Mouse (Mus musculus): ENCODE data around the gene Tmem189.
A peak's percentile ranks its signal among the peaks of the same experiment; 100 is the strongest.

The Tmem189 gene

DNA sequence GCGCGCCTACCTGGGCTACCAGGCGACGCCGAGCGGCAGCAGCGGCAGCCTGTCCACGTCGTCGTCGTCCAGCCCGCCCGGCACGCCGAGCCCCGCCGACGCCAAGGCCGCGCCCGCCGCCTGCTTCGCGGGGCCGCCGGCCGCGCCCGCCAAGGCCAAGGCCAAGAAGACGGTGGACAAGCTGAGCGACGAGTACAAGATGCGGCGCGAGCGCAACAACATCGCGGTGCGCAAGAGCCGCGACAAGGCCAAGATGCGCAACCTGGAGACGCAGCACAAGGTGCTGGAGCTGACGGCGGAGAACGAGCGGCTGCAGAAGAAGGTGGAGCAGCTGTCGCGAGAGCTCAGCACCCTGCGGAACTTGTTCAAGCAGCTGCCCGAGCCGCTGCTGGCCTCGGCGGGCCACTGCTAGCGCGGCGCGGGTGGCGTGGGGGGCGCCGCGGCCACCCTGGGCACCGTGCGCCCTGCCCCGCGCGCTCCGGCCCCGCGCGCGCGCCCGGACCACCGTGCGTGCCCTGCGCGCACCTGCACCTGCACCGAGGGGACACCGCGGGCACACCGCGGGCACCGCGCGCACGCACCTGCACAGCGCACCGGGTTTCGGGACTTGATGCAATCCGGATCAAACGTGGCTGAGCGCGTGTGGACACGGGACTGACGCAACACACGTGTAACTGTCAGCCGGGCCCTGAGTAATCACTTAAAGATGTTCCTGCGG is at the start of gene Tmem189:
Tmem189 (minus strand) TSS at position 322 of the 718 bp plus-strand sequence.
- DNase-seq = peak; percentile 71 to 82

DNA sequence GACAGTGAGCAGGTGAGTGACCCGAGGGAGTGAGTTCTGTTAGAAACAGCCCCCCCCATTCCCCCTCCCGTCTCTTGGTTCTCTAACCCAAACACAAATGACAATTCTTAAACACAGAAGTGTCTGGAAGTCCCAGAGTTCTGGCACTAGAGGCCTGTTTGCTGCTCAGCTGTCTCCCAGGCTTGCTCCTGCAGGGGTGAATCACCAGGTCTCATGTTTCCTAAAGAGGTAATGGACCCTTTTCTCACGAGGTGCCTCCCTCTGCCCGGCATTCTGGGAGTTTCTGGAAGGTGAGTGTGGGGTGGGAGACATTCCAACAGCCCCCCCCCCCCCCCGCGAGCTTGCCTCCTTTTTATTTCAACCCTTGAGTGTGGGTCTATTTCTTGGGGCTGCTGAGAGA is 49.4 kb upstream of the Tmem189 start:
- DNase-seq = no peak

DNA sequence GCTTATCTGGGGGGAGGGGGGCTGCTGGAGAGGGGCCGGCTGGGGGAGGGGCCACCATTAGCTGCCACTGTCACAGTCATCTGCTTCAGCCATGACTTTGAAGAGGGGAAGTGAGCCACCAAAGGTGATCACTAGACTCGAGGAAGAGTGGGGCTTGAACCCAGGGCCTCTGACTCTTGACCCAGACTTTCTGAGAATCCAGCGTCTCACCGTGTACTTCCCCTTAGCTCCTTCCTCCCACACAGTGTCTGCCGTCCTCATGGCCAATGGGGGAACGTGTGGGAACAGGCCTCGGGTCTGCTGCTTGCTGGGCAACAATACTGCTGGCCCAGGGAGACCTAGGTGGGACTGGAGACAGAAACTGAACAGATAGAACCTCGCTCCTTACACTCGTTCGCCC is 45.2 kb upstream of the Tmem189 start:
- DNase-seq = peak in 1 of 2 experiments; percentile 41

DNA sequence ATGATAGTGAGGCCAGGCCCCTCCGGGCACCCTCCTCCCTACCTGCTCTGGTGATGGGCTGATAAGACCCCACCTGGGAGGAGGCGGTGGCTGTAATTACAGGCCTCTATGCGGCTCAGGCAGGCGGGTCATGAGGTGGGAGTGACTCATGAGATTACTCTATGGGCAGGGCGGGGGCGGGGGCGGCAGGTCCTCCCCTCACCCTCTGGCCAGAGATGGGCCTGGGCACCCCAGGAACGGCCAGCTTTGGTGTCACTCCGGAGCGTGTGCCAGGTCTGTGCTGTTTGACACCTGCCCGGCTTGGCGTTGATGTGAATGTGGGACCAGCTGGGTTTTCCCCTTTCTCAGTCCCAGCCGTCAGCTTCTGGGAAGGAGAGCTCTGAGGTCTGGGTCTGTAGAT is 41.5 kb upstream of the Tmem189 start:
- no peak for DNase-seq

DNA sequence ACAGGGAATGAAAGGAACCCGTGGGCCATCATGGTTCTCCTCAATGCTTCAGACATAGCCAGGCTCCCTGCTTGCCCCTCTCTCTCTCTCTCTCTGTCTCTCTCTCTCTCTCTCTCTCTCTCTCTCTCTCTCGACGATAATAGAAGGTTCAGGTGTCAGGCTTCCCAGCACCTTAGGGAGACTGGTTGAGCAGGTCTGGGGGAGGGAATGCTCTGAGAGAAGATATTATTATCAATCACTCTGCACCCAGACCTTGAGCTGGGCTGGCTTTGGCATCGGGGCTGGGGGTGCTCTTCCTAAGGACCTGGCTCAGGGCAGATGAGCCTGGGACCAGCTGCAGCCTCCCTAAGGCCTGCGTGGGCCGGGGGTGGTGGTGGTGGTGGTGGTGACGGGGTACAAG is 40.4 kb upstream of the Tmem189 start:
- no peak for DNase-seq

DNA sequence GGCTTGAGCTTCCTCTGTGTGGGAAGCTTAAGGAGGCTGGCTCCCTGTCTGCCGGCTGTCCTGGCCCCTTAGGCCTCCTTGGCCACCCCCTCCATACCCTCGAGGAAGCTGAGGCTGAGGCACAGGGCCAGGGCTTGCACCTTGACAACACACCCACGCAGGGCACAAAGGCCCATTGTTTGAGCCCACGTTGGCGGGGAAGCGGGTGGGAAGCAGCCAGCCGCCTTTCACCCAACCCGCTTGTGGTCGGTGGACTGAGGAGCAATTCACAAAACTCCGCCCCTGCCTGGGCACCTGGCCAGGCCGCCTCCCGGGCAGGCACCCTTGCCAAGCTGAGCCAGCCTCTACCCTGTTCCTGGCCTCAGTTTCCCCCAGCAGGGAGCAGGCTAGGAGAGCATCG is 37.5 kb upstream of the Tmem189 start:
- DNase-seq = peak; percentile 76 to 79

DNA sequence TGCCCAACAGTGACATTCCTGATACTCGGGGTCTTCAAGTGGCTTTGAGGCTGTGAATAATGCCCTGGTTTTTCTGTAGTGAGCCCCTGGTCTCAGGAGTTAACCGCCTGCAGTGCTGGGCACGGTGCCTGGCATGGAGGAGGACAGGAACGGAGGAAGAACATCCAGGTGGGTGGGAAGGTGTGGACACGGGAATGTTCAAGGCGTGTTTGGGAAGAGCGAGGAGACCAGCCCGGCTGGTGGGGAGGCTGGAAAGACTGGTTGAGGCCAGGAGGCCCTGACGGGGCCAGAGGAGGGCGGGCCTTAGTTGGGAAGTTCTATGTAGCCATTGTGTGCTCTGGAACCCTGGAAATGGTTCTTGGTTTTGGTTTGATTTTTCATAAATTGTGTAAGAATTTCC is 36.3 kb upstream of the Tmem189 start:
- no peak for DNase-seq

DNA sequence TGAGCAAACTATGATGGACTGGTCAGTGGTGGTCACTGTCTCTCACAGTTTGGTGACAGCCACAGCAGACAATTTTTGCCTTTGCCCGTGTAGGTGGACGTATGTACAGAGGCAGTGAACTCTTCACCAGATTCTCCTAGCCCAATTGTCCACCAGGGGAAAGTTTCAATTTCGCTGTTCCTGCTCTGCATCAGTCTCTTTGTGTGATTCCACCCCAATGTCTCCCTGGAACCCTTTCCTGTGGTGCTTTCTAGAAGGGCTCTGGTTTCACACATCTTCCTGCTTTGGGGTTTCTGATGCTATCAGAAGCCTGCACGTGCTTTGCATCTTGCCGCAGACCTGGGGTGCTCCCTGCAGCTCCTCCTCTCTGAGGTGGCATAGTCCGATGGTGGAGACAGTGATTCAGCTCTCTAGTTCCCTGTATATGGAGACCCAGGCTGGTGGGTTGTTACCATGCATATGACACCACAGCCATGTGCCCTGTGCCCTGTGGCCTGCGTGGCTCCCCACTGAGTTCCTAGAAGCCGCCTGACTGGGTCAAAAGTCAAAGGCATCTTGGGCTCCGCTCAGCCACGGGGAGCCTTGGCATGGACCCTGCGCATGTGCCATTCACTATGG is 34.1 kb upstream of the Tmem189 start:
- DNase-seq = peak; percentile 47 to 60

DNA sequence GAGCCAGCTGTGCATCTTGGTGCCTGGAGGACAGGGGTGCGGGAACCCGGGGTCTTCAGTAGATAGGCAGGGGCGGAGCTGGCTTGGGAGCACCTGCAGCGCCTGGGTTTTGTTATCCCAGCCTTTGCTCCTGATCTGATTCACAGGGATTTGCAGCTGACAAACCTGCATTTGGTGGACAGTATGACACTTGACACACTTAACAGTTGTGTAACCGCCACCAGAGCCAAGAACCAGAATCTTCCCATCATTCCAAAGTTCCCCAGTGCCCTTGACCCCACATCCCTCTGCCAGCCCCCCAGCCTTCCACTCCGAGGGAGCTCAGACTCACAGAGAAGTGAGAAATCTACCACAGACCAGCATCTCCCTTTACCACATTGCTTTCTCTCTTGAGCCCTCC is 32.9 kb upstream of the Tmem189 start:
- DNase-seq = no peak

DNA sequence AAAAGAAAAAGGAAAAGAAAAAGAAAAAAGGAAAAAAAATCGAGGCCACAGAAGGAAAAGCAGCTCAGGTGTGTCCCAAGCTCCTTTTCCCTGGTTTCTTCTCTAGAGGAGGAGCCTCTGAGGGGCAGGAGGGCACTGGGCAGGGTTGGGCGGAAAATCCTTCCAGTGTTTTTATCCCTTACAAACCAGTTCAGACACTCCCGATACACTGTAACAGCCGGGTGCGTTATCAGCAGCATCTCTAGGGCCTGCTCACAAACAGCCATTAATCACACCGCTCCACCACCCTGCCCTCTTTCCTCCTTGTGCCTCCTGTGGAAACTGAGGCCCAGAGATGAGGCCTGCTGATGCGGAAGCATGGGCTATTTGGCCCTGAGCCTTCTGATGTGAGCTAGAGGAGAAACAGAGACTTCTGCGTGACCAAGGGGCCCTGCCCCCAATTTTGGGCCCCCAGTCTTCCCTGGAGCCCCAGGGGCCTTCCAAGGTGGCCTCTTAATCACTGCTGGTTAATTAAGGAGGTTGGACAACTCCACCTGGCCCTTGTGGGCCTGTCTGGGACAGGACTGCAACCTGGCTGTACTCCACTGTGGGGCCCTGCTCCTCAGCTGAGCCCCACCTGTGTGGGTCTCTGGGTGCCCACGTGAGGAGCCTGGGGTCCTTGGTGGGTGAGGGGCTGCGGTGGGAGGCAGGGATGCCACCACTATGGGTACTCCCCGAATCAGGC is 31.7 kb upstream of the Tmem189 start:
- no peak for DNase-seq

DNA sequence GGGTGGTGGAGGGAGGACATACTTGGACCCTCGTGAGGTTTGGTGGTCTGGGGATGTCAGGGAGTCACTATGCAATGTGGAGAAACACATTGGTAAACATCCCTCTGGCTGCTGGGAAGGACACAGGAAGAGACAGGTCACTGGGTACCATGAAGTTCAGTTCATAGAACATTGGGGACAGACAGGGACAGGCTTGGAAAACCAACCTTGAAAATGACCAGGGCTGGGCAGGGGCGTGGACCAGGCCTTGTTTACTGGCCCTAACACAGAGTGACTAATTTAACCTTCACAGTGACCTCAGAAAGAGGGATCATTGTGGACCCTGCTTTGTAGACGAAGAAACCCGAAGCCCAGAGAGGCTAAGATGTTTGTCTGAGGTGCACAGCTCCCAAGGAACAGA is 29.9 kb upstream of the Tmem189 start:
- DNase-seq = no peak

DNA sequence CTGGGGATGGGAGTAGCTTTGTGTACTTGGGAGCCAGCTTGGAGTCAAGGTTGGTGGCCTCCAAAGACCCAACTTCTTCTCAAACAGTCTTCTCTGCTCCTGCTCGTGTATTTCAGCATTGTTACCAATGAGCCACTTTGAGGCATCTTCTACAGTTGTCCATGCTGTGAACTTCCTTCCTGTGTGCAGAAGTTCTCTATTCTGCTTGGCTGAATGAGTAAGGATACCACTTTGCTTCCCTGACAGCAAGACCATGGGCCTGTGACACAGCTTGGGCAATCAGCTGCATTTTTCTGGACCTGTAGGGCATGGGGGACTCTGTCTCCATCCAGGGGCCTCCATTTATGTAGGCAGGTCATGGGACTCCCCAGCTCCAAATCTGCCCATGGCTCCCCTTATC is 27.6 kb upstream of the Tmem189 start:
- DNase-seq = no peak

DNA sequence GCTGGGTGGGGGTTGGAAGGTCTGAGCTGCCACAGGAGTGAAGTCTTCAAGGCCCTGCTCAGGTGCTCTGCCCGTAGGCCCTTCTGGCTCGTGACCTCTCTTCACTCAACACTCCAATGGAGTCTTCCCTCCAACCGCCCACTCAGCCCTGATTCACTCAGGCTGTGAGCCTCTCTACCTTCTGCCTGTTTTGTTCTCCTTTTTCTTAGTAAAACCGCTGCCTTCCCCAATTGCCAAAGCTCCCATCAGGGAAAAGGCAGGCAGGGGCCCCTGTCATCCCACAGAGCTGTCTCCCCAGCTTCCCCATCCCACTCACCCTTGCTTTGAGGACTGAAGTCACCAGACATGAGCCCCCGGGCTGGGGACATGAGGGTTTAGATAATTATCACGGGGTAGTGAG is 25.4 kb upstream of the Tmem189 start:
- DNase-seq = peak; percentile 52 to 58

DNA sequence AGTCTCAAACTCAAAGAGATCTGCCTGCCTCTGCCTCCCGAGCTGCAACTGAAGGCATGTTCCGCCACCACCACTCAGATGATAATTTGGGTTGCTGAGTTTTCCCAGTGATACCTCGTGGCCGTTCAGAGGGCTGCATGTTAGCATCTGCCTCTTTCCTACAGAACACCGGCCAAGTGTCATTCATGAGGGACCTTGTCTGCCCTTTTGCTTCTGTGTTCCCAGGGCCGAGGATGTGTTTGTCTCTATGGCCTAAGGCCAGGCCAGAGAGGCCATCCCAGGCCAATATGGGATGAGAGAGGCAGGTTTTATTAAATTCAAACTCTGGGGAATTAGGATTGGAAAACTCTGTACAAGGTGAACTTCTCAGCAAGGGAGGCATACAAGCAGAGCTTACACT is 24.7 kb upstream of the Tmem189 start:
- DNase-seq = no peak

DNA sequence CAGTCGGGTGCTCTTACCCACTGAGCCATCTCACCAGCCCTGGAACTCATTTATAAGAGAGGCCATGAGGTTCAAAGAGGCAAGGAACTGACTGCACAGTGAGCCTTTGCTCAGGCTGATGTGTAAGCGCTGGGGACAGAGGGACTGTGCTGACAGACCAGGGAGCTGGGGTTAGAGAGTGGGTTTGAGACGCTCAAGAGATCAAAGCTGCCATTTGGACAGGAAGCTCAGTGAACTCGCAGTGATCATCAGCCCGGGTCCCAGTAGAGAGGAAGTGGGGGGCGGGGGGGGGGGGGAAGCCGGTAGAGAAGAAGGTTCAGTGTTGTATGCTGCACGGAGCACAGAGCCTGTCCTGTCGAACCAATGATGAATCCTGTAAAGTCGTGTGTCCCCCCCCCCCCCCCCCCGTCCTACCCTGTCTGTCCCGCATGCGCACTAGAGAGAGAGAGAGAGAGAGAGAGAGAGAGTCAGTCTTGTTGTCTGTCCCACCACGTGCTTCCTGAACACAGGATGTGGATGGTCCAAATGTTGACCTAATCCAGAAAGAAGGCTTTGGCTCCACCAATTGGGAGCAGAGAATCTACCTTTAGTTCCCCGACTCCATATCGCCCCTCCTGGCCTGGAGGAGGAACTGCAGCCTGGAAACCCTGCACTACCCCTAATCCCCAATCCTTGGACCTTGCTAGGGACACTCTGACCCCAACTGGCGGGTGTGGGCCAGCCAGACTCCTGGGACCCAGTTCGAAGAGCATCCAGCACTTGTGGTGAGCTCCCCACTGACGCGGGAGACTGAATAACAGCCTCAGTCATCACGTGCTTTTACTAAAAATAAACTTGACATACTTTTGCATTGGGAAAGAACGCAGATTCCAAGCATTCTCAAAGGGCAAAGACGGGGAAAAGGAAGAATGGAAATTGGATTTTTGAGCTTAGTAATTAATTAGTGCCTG is 23.5 kb upstream of the Tmem189 start:
- peak; percentile 62 to 72 for DNase-seq

DNA sequence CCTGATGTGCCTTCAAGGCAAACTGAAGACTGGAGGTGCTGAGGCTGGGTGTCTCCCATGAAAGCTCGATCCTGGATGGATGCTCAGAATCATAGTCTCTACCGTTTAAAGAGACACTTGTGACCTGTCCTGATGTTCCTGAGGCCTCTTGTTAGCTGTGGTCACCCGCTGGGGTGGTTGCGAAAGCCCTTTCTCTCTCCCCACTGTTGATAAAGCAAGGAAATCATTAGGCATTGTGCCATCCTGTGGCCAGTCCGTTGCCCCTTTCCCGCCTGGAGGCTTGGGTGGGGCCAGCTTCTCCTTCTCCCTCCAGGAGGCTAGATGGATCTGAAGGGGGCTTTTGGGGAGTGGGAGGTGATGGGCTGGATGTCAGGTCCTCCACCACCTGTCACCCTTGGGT is 21.0 kb upstream of the Tmem189 start:
- peak in 1 of 2 experiments; percentile 39 for DNase-seq

DNA sequence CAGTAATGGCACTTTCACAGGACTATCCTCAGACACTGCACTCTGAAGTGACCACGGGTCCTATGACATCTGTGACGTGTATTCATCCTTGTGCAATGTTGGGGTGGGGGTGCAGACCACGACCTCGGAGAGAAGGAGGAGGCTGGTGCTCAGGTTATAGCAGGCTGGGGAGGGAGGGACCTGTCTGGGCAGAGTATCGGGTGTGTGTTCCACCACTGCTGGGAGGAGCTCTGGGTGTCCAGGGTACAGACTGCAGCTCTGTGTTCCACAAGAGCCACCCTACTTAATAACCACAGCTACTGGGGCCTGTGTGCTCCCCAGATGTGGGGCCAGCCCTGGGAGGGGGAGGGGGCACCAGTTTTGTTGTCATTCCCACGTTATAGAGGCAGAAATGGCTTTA is 20.3 kb upstream of the Tmem189 start:
- DNase-seq = no peak

DNA sequence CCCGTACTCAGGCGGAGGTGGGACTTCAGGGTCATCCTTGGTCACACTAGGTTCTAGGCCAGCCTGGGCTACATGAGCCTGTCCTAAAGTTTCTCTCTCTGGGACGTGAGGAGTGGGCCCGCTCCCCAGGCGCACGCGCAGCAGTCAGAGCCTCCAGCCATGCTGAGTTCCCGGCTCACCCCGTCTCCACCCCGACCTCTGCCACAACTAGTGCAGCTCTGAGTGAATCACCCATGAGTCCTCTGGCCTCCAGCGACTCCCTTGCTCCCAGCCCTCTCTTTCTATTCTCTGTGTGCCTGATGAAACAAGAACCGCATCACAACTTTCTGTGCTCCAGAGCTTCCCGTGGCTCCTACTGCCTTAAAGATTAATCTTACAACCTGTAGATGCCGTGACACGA is 18.8 kb upstream of the Tmem189 start:
- DNase-seq = no peak

DNA sequence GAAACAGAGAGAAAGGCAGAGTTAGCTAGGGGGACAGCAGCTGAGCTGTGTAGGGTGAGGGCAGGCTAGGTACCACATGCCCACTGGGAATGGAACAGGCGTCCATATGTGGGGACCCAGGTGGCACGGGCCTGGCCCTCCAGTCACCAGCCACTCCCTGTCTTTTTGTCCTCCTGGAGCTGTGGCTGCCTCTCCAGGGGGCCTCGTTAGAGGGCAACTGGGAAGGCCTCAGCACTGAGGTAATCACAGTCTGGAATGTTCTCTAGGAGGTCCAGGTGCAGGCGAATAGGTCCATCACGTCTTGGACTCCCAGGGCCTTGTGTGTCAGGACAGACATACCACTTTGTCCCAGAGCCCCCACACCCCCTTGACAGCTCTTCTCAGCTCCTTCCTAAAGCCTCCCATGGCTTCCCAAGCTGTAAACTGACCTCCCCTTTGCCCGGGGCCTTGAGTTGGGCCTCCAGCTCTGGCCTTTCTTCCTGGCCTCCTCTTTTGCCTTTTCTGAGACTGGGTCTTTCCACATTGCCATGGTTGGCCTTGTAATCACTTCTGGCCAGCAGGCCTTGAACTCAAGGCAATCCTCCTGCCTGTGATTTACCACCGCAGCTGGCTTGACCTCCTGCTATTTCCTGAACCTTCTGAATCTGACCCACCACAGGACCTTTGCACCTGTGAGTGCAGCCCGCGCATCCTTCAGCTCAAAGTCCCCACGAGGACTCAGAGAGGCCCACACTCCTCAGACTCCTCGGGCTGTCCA is 16.7 kb upstream of the Tmem189 start:
- DNase-seq = no peak

DNA sequence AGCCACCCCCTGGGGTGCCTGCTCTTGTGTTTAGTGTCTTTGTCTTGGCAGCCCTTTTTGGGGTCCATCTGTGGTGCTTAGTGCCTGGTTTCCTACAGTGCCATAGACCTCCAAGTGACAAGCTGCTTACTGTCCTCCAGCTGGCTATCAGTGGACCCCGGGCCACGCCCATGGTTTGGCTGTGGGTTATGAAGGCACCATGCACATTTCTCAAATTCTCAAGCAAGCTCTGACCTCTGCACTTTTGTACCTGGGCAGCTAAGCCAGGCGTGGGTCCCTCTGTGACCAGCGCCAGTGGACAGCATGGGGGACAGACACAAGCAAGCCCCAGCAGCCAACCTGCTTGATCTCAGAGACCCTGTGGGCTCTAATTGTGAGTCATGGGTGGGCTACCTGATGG is 14.8 kb upstream of the Tmem189 start:
- no peak for DNase-seq

DNA sequence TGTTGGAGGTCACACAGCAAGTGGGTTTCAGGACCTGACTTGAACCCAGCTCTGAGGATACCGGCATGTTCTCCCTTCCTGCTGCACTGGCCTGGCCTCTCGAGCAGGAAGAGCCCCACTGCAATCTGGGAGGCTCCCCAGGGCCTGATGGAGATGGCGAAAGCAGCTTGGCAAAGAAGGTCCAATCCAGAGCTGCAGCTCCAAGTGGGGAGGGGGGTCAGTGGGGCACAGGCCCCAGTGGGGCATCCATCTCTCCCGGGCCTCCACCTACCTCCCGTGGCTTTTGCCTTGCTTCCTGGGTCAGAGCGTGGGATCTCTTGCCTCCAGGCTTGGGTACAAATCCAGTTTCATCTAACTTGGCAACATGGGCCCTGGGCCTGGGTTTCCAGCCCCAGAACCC is 12.5 kb upstream of the Tmem189 start:
- DNase-seq = no peak

DNA sequence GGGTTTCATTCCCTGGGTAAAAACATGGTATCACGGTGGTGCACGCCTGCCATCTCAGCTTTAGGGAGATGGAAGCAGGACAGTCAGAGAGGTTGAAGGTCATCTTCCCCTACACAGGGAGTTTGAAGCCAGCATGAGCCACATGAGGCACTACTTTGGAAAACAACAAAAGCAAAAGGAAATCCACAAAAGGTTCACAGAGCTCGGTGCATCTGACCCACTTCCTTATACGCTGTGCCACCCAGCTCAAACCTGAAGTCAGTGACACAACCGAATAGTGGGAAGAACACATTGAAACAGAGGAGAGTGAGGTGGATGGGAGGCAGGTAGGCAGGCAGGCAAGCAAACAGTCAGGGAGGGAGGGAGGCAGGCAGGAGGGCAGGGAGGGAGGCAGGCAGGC is 11.8 kb upstream of the Tmem189 start:
- no peak for DNase-seq

Data from lung, adult 18-20 months (tissue).